Mouse (Mus musculus) heart, postnatal 0 days (tissue): Measurements from ENCODE around the gene Prep. TPM values are rescaled to one million over a fixed set of nuclear protein-coding genes. Genes with fewer than 3 reads are reported as not detected.

Source experiments
- ATAC-seq: fragments of 200-750 bp; cut with Nextera tagmentation; 2 replicates; pipeline ENCODE4 v1.8.0; 2017; ENCODE audit warnings: low read depth, moderate number of reproducible peaks, moderate library complexity; ENCODE audit not compliant: insufficient read depth
- DNase-seq: peaks from one replicate; pipeline ENCODE4 v3.0.0-alpha.2; 2016; ENCODE audit warnings: low spot score
- H3K27ac ChIP-seq: fragments of 300-500 bp; sonication (generic); 2 replicates; pipeline ENCODE4 v1.5.1; 2014; ENCODE audit warnings: low read depth, mild to moderate bottlenecking
- H3K27me3 ChIP-seq: fragments of 300-500 bp; sonication (generic); 2 replicates; pipeline ENCODE4 v1.6.1; 2014; ENCODE audit warnings: low read length, mixed read lengths; ENCODE audit not compliant: control insufficient read depth, insufficient read depth
- H3K36me3 ChIP-seq: fragments of 300-500 bp; sonication (generic); replicated peaks from 2 replicates; pipeline ENCODE4 v1.6.1; 2014; ENCODE audit warnings: low read length, mixed read lengths; ENCODE audit not compliant: control insufficient read depth, insufficient read depth
- H3K4me1 ChIP-seq: fragments of 300-500 bp; sonication (generic); 2 replicates; pipeline ENCODE4 v1.6.1; 2014; ENCODE audit warnings: antibody characterized with exemption; ENCODE audit not compliant: control insufficient read depth, insufficient read depth
- H3K4me2 ChIP-seq: fragments of 300-500 bp; sonication (generic); 2 replicates; pipeline ENCODE4 v1.6.1; 2014; ENCODE audit warnings: low read depth, mild to moderate bottlenecking, low read length, moderate library complexity
- H3K4me3 ChIP-seq: fragments of 300-500 bp; sonication (generic); 2 replicates; pipeline ENCODE4 v1.5.1; 2014; ENCODE audit warnings: low read depth, low read length
- H3K9ac ChIP-seq: fragments of 300-500 bp; sonication (generic); replicated peaks from 2 replicates; pipeline ENCODE4 v1.6.1; 2014; ENCODE audit warnings: low read depth, low read length, mixed read lengths
- H3K9me3 ChIP-seq: fragments of 300-500 bp; sonication (generic); replicated peaks from 2 replicates; pipeline ENCODE4 v1.6.1; 2016; ENCODE audit warnings: low read length; ENCODE audit not compliant: control insufficient read depth
- CTCF ChIP-seq: IDR thresholded peaks from 2 replicates; pipeline ENCODE4 v1.5.1; 2016; ENCODE audit warnings: antibody characterized with exemption, control low read depth, low read depth
- EP300 ChIP-seq: IDR thresholded peaks from 2 replicates; pipeline ENCODE4 v1.6.1; 2016; ENCODE audit warnings: antibody characterized with exemption, low read depth
- WGBS: fragments of 180-500 bp; shearing (Covaris S2); extraction: QIAGEN DNeasy Blood & Tissue Kit; methylation state at CpG from one replicate; pipeline ENCODE4 v1.1.7; 2014; 5-methylcytosine and 5-hydroxymethylcytosine counted together
- polyA plus RNA-seq: library from polyadenylated mRNA; unstranded; fragments of >200 nt; fragmentation: Nextera tagmentation; extraction: Ambion mirVana; gene quantifications from 2 replicates; pipeline ENCODE4 v1.2.1, GENCODE M21; 2015
- total RNA-seq: library from RNA; depleted of rRNA; stranded (reverse); fragments of >200 nt; gene quantifications from 2 replicates; pipeline ENCODE4 v1.2.3, GENCODE M21; 2014; ENCODE audit warnings: low replicate concordance

The Prep gene
- total and polyA plus RNA-seq, 2 experiments from 2014 or later, result 16.8 to 16.9 TPM

DNA sequence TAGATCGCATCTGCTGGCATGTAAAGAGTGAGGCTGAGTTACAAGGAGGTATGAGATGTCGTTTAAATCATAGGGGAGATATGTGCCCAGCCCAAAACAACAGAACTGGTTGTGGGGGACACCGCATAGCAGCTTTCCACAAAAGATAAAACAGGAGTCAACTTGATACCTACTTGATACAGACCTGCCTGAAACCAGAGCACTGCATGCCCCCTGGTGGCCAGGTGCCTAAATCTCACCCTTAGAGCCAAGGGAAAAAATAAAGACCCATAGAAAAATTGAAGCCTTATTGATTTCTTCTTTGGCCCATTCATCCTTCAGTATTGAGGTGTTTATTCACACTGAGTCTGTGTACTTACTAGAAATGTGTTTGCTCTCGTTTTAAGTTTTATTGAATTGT, 65.4 kb downstream of the Prep start:
- no peaks in the 10 kb centered on the region for H3K9me3 ChIP-seq
- H3K4me1 ChIP-seq, result peaks cover 28% of the 10 kb centered on the region
- peak; percentile 50 for TF ChIP-seq CTCF
- TF ChIP-seq EP300, result no peak
- 64% methylated on average over 4 of the region's 4 CpGs for WGBS
- DNase-seq, result no peak
- no peak overlapping the region for H3K4me2 ChIP-seq
- H3K4me3 ChIP-seq, result no peak overlapping the region
- peaks cover 16% of the 10 kb centered on the region for H3K36me3 ChIP-seq
- no peak for ATAC-seq
- no peaks in the 10 kb centered on the region for H3K27me3 ChIP-seq
- H3K27ac ChIP-seq, result no peak overlapping the region
- H3K9ac ChIP-seq, result no peak overlapping the region

DNA sequence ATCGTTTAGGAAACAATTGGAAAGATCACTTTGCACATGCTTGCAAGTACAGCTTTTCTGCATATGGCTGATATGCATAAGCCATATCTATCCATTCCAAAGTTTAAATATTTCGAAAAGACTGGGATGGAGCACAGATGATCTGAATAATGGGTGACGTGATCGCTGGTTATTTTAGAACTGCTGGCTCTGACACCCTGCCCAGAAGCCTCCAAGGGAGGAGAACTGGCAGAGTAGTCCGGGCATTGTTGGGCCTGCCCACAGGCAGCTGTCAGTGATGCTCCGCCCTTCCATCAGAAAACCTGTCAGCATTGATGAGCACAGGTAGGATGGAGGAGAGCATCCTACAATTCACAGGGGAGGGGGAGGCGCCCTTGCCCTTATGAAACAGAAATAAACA, 69.8 kb downstream of the Prep start:
- ATAC-seq (peak; percentile 52; the same call in 1 of the 2 replicates), DNase-seq (no peak)
- Histone ChIP-seq H3K9ac (no peak overlapping the region), H3K36me3 (peaks cover 8% of the 10 kb centered on the region; the same call in 1 of the 2 replicates), H3K4me1 (peaks cover 29% of the 10 kb centered on the region), H3K4me3 (no peak overlapping the region), H3K9me3 (no peaks in the 10 kb centered on the region), H3K27ac (peak overlapping the region; percentile 74), H3K4me2 (no peak overlapping the region), H3K27me3 (no peaks in the 10 kb centered on the region)
- TF ChIP-seq EP300, result no peak
- no peak for TF ChIP-seq CTCF
- 56% methylated on average over 7 of the region's 7 CpGs for WGBS

DNA sequence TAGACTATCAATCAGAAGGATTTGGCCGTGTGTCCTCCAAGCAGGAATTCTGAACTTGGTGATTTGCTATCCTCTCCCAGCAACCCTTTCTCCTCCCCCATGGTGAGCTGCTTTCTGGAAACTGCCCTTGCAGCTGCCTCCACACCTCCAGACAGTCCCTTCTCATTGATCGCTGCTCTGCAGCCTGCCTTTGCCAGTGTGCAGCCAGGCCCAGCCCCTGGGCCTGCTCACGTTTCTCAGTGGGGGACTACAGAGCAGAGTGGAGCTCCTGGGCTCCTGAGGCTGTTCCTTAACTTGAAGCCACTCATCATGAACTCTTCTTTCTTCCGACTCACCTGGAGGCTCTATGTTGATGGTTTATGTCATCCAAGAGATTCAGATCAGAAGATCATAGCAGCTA, 72.9 kb downstream of the Prep start:
- no peak for DNase-seq
- WGBS, result 67% methylated on average over 4 of the region's 4 CpGs

DNA sequence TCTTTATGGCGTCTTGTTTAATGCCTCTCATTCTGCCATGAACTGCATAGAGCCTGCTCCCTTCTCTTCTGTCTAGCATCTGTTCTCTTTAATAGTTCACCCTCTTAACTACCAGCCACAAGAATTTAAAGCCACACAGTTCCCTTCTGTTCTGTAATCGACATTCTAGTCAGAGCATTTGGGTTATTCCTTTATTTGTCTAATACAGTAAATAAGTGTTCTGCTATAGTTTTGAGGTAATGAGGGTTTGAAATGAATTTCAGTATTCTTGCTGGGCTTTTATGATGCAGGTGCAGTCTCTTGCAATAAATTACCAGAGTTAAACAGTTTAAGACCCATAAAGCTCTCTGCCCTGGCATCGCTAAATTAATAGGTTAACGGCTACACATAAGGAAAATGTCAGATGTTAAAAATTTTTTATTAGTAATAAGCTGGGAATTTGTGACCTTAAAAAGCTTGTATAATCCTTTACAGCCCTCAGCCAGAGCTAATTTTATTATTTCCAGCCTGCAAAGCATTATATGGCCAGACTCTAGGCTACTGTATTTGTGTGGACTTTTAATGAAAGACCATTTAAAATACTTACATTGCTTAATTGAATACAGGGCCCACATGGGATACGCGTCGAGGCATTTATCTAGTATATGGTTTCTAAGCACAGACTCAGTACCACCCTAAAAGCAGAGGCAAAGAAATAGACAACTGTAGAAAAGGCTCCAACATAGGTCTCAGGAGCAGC, 73.6 kb downstream of the Prep start:
- ATAC-seq, result no peak
- no peaks in the 10 kb centered on the region for H3K36me3 ChIP-seq

More for the DNA sequence above, 72.9 kb downstream of the Prep start:
- no peak overlapping the region for H3K27ac ChIP-seq
- no peaks in the 10 kb centered on the region for H3K27me3 ChIP-seq
- TF ChIP-seq CTCF (no peak), EP300 (no peak)
- peak overlapping the region; percentile 30 for H3K9ac ChIP-seq
- H3K4me2 ChIP-seq, result no peak overlapping the region
- ATAC-seq, result no peak
- H3K36me3 ChIP-seq, result peaks cover 3% of the 10 kb centered on the region; the same call in 1 of the 2 replicates
- H3K9me3 ChIP-seq, result no peaks in the 10 kb centered on the region
- peaks cover 34% of the 10 kb centered on the region for H3K4me1 ChIP-seq
- H3K4me3 ChIP-seq, result no peak overlapping the region

DNA sequence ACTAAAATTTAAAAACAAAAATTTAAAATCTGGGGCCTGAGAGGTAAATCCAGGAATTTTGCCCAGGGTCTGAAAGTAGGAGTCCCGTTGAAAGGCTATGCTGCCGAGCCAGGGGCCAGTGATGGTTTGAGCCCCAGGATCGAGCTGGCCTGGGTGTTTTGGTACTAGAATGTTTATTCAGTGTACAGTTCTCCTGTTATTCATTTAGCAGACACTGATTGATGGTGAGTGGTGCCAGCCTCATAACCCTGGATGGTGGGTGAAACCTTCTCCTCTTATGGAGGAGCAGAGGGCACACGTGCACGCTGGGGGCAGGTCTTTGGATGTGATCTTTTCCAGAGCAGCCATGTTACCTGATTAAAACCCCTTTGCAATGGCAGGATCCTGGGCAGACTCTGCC, 75.4 kb downstream of the Prep start:
- ATAC-seq (no peak), DNase-seq (no peak)
- Histone ChIP-seq H3K27me3 (no peaks in the 10 kb centered on the region), H3K9me3 (no peaks in the 10 kb centered on the region), H3K36me3 (no peaks in the 10 kb centered on the region), H3K4me3 (no peak overlapping the region), H3K4me1 (peaks cover 43% of the 10 kb centered on the region), H3K9ac (no peak overlapping the region), H3K27ac (no peak overlapping the region), H3K4me2 (no peak overlapping the region)
- no peak for TF ChIP-seq CTCF
- TF ChIP-seq EP300, result no peak
- WGBS, result 79% methylated on average over 5 of the region's 5 CpGs

More for the DNA sequence above, 73.6 kb downstream of the Prep start:
- TF ChIP-seq EP300 (no peak), CTCF (no peak)
- WGBS, result 76% methylated on average over 7 of the region's 7 CpGs
- no peaks in the 10 kb centered on the region for H3K9me3 ChIP-seq
- peaks cover 42% of the 10 kb centered on the region for H3K4me1 ChIP-seq
- no peaks in the 10 kb centered on the region for H3K27me3 ChIP-seq
- H3K4me2 ChIP-seq, result no peak overlapping the region
- DNase-seq, result no peak
- peak overlapping the region; percentile 30; the same call in 1 of the 2 replicates for H3K9ac ChIP-seq
- no peak overlapping the region for H3K4me3 ChIP-seq
- no peak overlapping the region for H3K27ac ChIP-seq
